Mouse (Mus musculus) gastrocnemius, postnatal 36 days (tissue): ENCODE data around the gene Gm49320. TPM values are rescaled to one million over a fixed set of nuclear protein-coding genes. Genes with fewer than 3 reads are reported as not detected.

Experiments
- DNase-seq, 2 experiments: peaks; one replicate each; pipeline ENCODE4 v3.0.0; 2022
- intact Hi-C: fragments of 180-260 bp; cut with DNase I; formaldehyde crosslinking; loops from one replicate; pipeline ENCODE4 v1.15.1; 2025
- total RNA-seq, 2 experiments: library from RNA; stranded (reverse); gene quantifications; 2 replicates each; pipeline ENCODE4 v1.2.3; 2021

Gene Gm49320
- total RNA-seq, 2 experiments from 2014 or later: 0.20 TPM; not detected in 1

- intact Hi-C loops: no loop called here
- no peak for DNase-seq
Measured at GRCm38 (mm10) chr8:4222059-4222458, 16.6 kb upstream of the Gm49320 start.

DNA sequence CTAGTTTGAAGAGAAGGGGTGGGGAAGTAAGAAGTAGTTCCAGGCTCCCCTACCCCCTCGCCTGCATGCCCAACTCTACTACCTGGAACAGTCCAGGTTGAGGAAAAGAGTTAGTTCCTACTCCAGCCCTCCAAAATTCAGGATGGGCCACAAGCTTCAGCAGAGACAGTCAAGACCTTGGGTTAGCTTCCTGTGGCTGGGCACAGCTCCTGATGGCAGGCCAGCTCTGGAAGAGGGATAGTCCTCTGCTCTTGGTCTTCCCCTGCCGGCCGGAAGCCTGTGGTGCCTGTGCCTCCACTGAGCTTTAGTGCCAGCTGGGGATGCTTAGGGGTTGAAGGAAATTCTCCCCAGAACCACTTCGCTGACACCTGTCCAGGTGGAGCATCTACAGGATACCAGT is 12.3 kb upstream of the Gm49320 start:
- intact Hi-C loops: no loop called here
- DNase-seq: no peak

- intact Hi-C loops: no loop called here
- no peak for DNase-seq
Measured at GRCm38 (mm10) chr8:4226739-4227347, 11.8 kb upstream of the Gm49320 start, which contains the start of gene Lrrc8e. Lrrc8e (plus strand) TSS chr8:4226827.

DNA sequence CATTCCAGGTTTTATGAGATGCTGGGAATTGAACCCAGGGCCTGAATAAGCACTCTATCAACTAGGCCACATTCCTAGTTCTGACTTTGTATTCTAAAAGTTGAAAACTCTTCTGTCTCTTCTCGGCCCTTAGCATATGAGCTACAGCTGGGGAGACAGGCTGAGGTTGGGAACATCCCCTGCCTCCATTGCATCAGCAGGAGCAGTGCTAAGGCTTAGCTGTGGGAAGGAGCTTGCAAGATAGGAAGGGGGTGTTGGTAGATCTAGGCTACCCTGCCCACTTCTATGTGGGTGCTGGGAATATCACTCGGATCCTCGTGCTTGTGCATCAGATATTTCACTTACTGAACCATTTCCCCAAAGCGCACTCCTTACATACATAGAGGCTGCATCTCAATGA is 10.7 kb upstream of the Gm49320 start:
- intact Hi-C loops: no loop called here
- DNase-seq: no peak

DNA sequence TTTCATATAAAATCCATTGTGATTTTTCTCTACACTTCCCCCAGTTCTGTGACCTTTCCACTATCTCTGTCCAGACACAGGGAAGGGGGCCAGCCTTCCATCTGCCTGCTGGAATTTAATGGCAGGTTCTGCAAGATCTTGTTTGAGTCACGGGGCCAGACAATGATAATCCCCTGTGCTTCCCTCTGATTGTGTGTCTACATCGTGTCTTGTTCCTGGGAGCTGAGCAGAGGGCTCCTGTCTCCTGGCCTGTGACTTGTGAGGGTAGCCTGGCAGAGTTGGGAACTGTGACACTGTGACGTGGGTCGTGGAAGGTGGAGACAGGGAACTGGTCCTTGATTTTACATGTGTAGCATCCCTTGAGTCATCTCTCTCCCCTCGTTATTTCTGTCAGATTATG is 8.9 kb upstream of the Gm49320 start:
- DNase-seq: no peak
- intact Hi-C loops: no loop called here

- DNase-seq: no peak
- intact Hi-C loops: no loop called here
Measured at GRCm38 (mm10) chr8:4230612-4231351, 7.9 kb upstream of the Gm49320 start.

DNA sequence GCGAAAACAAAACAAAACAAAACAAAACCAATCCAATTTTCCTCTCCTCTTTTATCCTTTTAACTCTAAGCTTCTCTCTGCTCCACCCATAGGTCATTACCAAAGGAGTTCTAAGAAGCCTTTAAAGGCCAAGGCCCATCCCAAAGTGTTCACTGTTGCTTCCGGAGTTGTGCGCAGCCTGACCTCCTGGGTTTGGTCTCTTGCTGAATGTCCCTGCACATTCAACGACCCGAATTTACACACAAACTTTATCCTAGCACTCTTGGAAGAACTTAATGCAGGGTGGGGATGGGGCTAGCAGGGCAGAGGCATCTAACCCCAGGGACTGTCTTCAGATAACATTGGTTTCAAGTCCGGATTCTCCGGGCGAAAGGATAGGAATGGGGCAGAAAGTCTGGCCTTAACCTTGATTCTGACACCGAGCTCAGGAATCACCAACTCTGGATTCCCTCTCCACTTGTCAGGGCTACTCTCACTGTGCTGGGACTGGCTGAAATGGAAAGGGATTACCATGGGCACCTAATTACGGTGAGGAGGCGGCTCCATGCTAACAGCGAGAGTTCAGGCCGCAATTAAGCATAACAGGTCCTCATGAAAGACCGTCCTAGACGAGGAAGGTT is 741 bp upstream of the Gm49320 start:
- no peak for DNase-seq
- intact Hi-C loops: loop anchor here (5.0 kb wide), 1 partner anchor 71 kb away; the partner anchor contains the start of gene Evi5l

- no peak for DNase-seq
- intact Hi-C loops: loop anchor here (5.0 kb wide), 1 partner anchor 72 kb away; the partner anchor contains the start of gene Evi5l
Measured at GRCm38 (mm10) chr8:4239193-4239890, 677 bp downstream of the Gm49320 start.

- no peak for DNase-seq
- intact Hi-C loops: loop anchor here (5.0 kb wide), 1 partner anchor 127 kb away; no protein-coding TSS in a partner anchor
Measured at GRCm38 (mm10) chr8:4245061-4245460, 6.4 kb downstream of the Gm49320 start.

GRCm38 (mm10) chr8:4245737-4246136 is 7.1 kb downstream of the Gm49320 start:
- DNase-seq: no peak
- intact Hi-C loops: loop anchor here (5.0 kb wide), 1 partner anchor 127 kb away; no protein-coding TSS in a partner anchor

DNA sequence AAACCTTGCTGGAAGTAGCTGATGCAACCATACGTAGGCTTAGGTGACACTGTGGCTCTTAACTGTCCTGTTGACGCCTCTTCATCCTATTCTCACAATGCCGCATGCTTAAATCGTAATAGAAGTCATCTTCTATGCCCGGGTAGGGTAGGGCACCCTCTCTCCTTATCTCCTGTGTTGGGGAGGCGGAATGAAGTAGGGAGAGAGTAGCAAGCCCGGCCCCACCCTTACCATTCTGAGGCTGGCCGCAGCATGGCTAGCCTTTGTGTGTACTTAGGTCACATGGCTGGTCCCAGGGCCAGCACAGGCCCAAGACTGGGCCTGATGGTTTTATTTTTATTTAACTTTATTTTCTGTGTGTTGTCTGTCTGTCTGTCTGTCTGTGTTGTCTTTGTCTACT is 8.6 kb downstream of the Gm49320 start:
- DNase-seq: no peak
- intact Hi-C loops: loop anchor here (5.0 kb wide), 1 partner anchor 125 kb away; no protein-coding TSS in a partner anchor

DNA sequence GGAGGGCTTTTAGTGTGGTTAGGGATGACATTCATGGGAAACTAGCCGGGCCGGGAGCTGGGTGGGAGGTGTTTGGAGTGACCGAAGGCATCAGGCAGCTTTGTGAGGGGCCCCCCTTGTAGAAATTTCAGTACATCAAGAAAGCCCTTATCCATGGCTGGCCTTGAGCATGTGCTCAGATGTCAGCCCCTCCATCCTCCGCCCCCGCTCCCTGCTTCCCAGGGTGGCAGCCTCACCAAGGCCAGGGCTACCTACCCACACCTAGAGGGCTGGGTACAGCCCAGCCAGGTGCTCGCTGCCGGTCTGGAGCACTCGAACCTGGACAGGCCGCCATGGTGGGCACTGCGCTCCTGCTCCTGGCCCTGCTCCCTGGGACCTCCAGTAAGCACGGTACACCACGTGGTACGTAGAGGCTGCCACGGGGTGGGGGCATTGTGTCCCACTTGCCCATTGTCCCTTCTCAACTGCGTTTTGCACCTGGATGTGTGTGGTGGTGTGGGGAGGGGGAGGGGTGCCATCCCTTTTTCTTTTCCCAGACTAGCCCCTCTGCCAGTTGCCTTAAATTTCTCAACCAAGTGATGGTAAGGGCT is 9.4 kb downstream of the Gm49320 start, which contains the start of gene Tgfbr3l:
Tgfbr3l (plus strand) TSS at position 264 of the 590 bp plus-strand sequence.
- intact Hi-C loops: loop anchor here (5.0 kb wide), 1 partner anchor 124 kb away; no protein-coding TSS in a partner anchor
- no peak for DNase-seq

DNA sequence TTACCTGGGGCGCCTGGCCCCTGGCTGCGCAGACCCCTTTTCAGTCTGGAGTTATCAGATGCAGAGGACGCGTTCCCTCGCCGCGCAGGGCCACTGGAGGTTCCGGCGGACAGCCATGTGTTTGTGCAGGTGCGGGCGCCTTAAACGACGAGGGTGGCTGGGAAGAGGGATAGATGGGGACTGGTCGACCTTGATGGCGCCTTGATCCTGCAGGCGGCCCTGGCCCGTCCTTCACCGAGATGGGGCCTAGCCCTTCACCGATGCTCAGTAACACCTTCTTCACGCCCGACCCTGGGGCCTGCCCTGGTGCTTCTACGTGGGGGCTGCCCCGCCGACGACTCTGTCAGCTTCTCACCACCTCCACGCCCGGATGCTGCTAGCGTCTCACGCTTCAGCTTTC is 10.5 kb downstream of the Gm49320 start:
- intact Hi-C loops: loop anchor here (5.0 kb wide), 1 partner anchor 123 kb away; no protein-coding TSS in a partner anchor
- DNase-seq: no peak

GRCm38 (mm10) chr8:4250306-4250970 is 11.8 kb downstream of the Gm49320 start:
- DNase-seq: peak; percentile 77 to 78
- intact Hi-C loops: loop anchor here (5.0 kb wide), 1 partner anchor 72 kb away; no protein-coding TSS in a partner anchor

DNA sequence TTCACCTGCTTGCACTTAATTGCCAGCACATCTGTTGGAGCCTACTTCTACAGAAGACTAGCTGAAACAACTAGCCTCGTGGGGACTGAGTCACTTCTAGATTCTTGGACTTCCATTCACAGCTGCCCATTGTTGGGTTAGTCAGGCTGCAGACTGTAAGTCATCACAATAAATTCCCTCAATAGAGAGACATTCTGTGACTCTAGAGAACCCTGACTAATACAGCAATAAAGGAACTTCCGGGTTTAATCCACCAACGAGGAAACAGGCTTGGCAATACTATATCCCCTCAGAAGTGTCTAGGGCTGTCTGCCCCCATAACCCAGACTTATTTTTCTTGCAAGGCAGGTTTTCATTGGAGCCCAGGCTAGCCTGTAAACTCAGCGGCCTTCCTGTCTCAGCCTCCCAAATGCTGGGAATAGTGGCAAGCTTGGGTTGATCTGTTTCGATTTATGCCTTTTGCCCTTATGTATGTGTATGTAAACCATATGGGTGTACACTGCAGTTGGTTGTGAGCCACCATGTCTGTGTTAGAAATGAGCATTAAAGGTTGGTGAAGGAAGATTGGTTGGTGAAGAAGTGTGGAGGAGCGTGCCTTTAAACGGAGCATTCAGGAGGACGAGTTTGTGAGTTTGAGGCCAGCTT is 13.6 kb downstream of the Gm49320 start:
- intact Hi-C loops: loop anchor here (5.0 kb wide), 1 partner anchor 70 kb away; no protein-coding TSS in a partner anchor
- no peak for DNase-seq

DNA sequence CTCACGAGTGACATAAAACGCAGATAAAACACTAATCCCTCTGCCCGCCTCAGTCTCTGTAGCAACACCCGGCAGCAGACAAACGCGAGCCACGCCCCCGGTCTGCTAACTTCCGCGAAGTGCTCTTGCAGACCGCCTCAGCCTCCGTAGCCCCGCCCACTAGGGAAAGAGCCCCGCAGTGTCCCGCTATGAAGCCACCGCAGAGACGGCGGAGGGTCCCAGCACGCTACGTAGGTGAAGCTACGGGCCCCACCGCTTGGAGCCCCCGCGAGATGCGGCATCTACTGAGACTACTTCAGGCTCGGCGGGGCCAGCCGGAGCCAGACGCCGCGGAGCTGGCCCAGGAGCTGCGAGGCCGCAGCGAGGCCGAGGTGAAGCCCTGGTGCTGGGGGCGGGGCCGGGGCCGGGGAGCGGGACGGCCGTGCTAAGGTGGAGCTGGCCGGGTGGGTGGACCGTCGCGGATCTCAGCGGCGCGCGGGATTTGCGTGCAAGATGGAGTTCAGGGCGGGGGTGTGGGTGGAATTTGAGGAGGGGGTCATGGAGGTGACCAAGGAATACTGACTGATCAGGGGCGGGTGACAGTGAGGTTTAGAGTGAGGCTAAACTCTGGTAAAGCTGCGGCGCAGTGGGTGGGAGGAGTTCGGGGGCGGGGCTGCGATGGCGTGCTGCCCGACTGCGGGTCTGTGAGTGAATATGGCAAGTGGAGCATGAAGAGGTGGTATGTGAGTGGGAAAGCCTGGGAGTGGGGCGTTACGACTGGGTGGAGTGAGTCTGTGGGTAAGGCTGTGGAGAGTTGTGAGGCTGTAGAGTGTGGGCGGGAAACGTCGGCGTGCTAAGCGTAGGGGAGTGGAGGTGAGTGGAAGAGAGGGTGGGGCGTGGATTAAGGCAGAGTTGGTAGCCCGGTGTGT is 14.5 kb downstream of the Gm49320 start, which contains the start of gene Snapc2:
Snapc2 (plus strand) TSS at position 147 of the 908 bp plus-strand sequence.
- peak; percentile 94 for DNase-seq
- intact Hi-C loops: loop anchor here (5.0 kb wide), 1 partner anchor 69 kb away; no protein-coding TSS in a partner anchor

DNA sequence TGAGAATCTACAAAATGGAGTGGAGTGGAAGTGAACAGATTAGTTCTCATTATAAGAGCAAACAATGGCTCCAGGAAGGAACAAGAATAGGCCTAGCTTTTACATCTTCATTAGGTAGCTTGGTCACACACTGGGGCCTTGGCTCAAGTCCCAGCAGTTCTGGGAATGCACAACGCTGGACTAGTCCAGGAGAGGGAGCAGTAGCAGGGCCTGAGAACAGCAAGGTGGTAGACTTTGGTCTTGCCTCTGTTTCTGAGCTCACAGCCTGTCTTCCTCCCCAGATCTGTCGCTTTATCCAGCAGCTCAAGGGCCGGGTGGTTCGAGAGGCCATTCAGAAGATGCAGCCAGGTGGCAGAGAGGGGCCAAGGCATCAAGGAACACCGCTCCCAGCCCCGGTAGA is 15.3 kb downstream of the Gm49320 start:
- intact Hi-C loops: loop anchor here (5.0 kb wide), 1 partner anchor 68 kb away; no protein-coding TSS in a partner anchor
- no peak for DNase-seq
